Mouse (Mus musculus) midbrain, embryonic 10.5 days (tissue): Measurements from ENCODE around the gene Vwf. TPM values are rescaled to one million over a fixed set of nuclear protein-coding genes. Genes with fewer than 3 reads are reported as not detected.

Source experiments
- DNase-seq: peaks from one replicate; pipeline ENCODE4 v3.0.0-alpha.2; 2017; ENCODE audit warnings: low spot score
- H3K27ac ChIP-seq: fragments of 300-500 bp; sonication (generic); replicated peaks from 2 replicates; pipeline ENCODE4 v1.5.1; 2016; ENCODE audit warnings: mild to moderate bottlenecking
- H3K27me3 ChIP-seq: fragments of 300-500 bp; sonication (generic); 2 replicates; pipeline ENCODE4 v1.6.1; 2016; ENCODE audit warnings: low read depth, mild to moderate bottlenecking; ENCODE audit not compliant: poor library complexity, severe bottlenecking
- H3K36me3 ChIP-seq: fragments of 300-500 bp; sonication (generic); 2 replicates; pipeline ENCODE4 v1.6.1; 2016; ENCODE audit warnings: mild to moderate bottlenecking, moderate library complexity
- H3K4me1 ChIP-seq: fragments of 300-500 bp; sonication (generic); 2 replicates; pipeline ENCODE4 v1.6.1; 2016
- H3K4me3 ChIP-seq: fragments of 300-500 bp; sonication (generic); 2 replicates; pipeline ENCODE4 v1.5.1; 2016; ENCODE audit warnings: mild to moderate bottlenecking, moderate library complexity
- H3K9me3 ChIP-seq: fragments of 300-500 bp; sonication (generic); replicated peaks from 2 replicates; pipeline ENCODE4 v1.6.1; 2016; ENCODE audit warnings: mild to moderate bottlenecking
- WGBS: fragments of 180-500 bp; shearing (Covaris S2); methylation state at CpG from one replicate; pipeline ENCODE4 v1.1.7; 2016; 5-methylcytosine and 5-hydroxymethylcytosine counted together
- polyA plus RNA-seq: library from polyadenylated mRNA; unstranded; fragments of >200 nt; fragmentation: Nextera tagmentation; extraction: Ambion mirVana; gene quantifications from 2 replicates; pipeline ENCODE4 v1.2.1, GENCODE M21; 2016

Gene Vwf
- polyA plus RNA-seq, 1 experiment from 2014 or later = 5.8 TPM

- H3K27me3 ChIP-seq = no peaks in the 10 kb centered on the region
- WGBS = 94% methylated on average over 1 of the region's 1 CpGs
- no peak for DNase-seq
- no peak overlapping the region for H3K4me3 ChIP-seq
- no peak overlapping the region for H3K27ac ChIP-seq
- no peaks in the 10 kb centered on the region for H3K9me3 ChIP-seq
- peaks cover 9% of the 10 kb centered on the region for H3K4me1 ChIP-seq
- no peaks in the 10 kb centered on the region for H3K36me3 ChIP-seq
Observed at GRCm38 (mm10) chr6:125617855-125618254, 71.3 kb downstream of the Vwf start.

GRCm38 (mm10) chr6:125620764-125621163 is 74.2 kb downstream of the Vwf start:
- Histone ChIP-seq H3K36me3 (no peaks in the 10 kb centered on the region), H3K9me3 (no peaks in the 10 kb centered on the region), H3K4me3 (no peak overlapping the region), H3K27me3 (no peaks in the 10 kb centered on the region), H3K27ac (no peak overlapping the region), H3K4me1 (peaks cover 9% of the 10 kb centered on the region)
- peak; percentile 42 for DNase-seq
- 49% methylated on average over 6 of the region's 6 CpGs for WGBS

- Histone ChIP-seq H3K4me1 (peaks cover 9% of the 10 kb centered on the region), H3K27ac (no peak overlapping the region), H3K36me3 (no peaks in the 10 kb centered on the region), H3K27me3 (no peaks in the 10 kb centered on the region), H3K9me3 (no peaks in the 10 kb centered on the region), H3K4me3 (no peak overlapping the region)
- DNase-seq = no peak
- WGBS = 70% methylated on average over 2 of the region's 2 CpGs
Observed at GRCm38 (mm10) chr6:125622434-125622833, 75.9 kb downstream of the Vwf start.

- DNase-seq = no peak
- 74% methylated on average over 4 of the region's 4 CpGs for WGBS
- no peaks in the 10 kb centered on the region for H3K9me3 ChIP-seq
- no peaks in the 10 kb centered on the region for H3K36me3 ChIP-seq
- H3K4me3 ChIP-seq = no peak overlapping the region
- no peaks in the 10 kb centered on the region for H3K27me3 ChIP-seq
- no peak overlapping the region for H3K27ac ChIP-seq
- H3K4me1 ChIP-seq = no peaks in the 10 kb centered on the region
Observed at GRCm38 (mm10) chr6:125640486-125640885, 93.9 kb downstream of the Vwf start.

- Histone ChIP-seq H3K27me3 (no peaks in the 10 kb centered on the region), H3K4me3 (no peak overlapping the region), H3K4me1 (no peaks in the 10 kb centered on the region), H3K36me3 (no peaks in the 10 kb centered on the region), H3K9me3 (no peaks in the 10 kb centered on the region), H3K27ac (no peak overlapping the region)
- WGBS = 95% methylated on average over 8 of the region's 8 CpGs
- DNase-seq = no peak
Observed at GRCm38 (mm10) chr6:125641146-125641545, 94.6 kb downstream of the Vwf start.

- WGBS = 88% methylated on average over 12 of the region's 12 CpGs
- DNase-seq = no peak
- Histone ChIP-seq H3K27ac (no peak overlapping the region), H3K9me3 (no peaks in the 10 kb centered on the region), H3K4me1 (no peaks in the 10 kb centered on the region), H3K27me3 (no peaks in the 10 kb centered on the region), H3K36me3 (no peaks in the 10 kb centered on the region), H3K4me3 (no peak overlapping the region)
Observed at GRCm38 (mm10) chr6:125648964-125649363, 102.4 kb downstream of the Vwf start.

GRCm38 (mm10) chr6:125651335-125651734 is 104.8 kb downstream of the Vwf start:
- Histone ChIP-seq H3K4me1 (no peaks in the 10 kb centered on the region), H3K27ac (no peak overlapping the region), H3K36me3 (no peaks in the 10 kb centered on the region), H3K4me3 (no peak overlapping the region), H3K9me3 (no peaks in the 10 kb centered on the region), H3K27me3 (no peaks in the 10 kb centered on the region)
- 83% methylated on average over 3 of the region's 3 CpGs for WGBS
- no peak for DNase-seq

- Histone ChIP-seq H3K27ac (no peak overlapping the region), H3K36me3 (no peaks in the 10 kb centered on the region), H3K9me3 (no peaks in the 10 kb centered on the region), H3K27me3 (no peaks in the 10 kb centered on the region), H3K4me1 (no peaks in the 10 kb centered on the region), H3K4me3 (no peak overlapping the region)
- DNase-seq = no peak
- WGBS = 90% methylated on average over 1 of the region's 1 CpGs
Observed at GRCm38 (mm10) chr6:125653416-125653815, 106.8 kb downstream of the Vwf start.

GRCm38 (mm10) chr6:125656921-125657320 is 110.3 kb downstream of the Vwf start:
- Histone ChIP-seq H3K36me3 (no peaks in the 10 kb centered on the region), H3K4me1 (no peaks in the 10 kb centered on the region), H3K27ac (no peak overlapping the region), H3K9me3 (no peaks in the 10 kb centered on the region), H3K27me3 (no peaks in the 10 kb centered on the region), H3K4me3 (no peak overlapping the region)
- 92% methylated on average over 13 of the region's 13 CpGs for WGBS
- DNase-seq = no peak

GRCm38 (mm10) chr6:125657966-125658365 is 111.4 kb downstream of the Vwf start:
- WGBS = 88% methylated on average over 5 of the region's 5 CpGs
- Histone ChIP-seq H3K27me3 (no peaks in the 10 kb centered on the region), H3K4me1 (no peaks in the 10 kb centered on the region), H3K9me3 (no peaks in the 10 kb centered on the region), H3K27ac (no peak overlapping the region), H3K36me3 (no peaks in the 10 kb centered on the region), H3K4me3 (no peak overlapping the region)
- no peak for DNase-seq

- H3K27me3 ChIP-seq = no peaks in the 10 kb centered on the region
- no peaks in the 10 kb centered on the region for H3K9me3 ChIP-seq
- peak; percentile 77 for DNase-seq
- H3K27ac ChIP-seq = no peak overlapping the region
- H3K4me1 ChIP-seq = no peaks in the 10 kb centered on the region
- 46% methylated on average over 14 of the region's 14 CpGs for WGBS
- H3K4me3 ChIP-seq = no peak overlapping the region
- H3K36me3 ChIP-seq = no peaks in the 10 kb centered on the region
Observed at GRCm38 (mm10) chr6:125661106-125661877, 114.7 kb downstream of the Vwf start.

GRCm38 (mm10) chr6:125663906-125664305 is 117.3 kb downstream of the Vwf start:
- WGBS = 94% methylated on average over 2 of the region's 2 CpGs
- H3K27me3 ChIP-seq = no peaks in the 10 kb centered on the region
- DNase-seq = no peak
- H3K9me3 ChIP-seq = no peaks in the 10 kb centered on the region
- H3K4me3 ChIP-seq = no peak overlapping the region
- no peaks in the 10 kb centered on the region for H3K4me1 ChIP-seq
- H3K27ac ChIP-seq = no peak overlapping the region
- no peaks in the 10 kb centered on the region for H3K36me3 ChIP-seq

GRCm38 (mm10) chr6:125671835-125672234 is 125.3 kb downstream of the Vwf start:
- H3K9me3 ChIP-seq = no peaks in the 10 kb centered on the region
- DNase-seq = no peak
- H3K27ac ChIP-seq = no peak overlapping the region
- H3K4me3 ChIP-seq = no peak overlapping the region
- no peaks in the 10 kb centered on the region for H3K36me3 ChIP-seq
- H3K4me1 ChIP-seq = no peaks in the 10 kb centered on the region
- no peaks in the 10 kb centered on the region for H3K27me3 ChIP-seq
- WGBS = 86% methylated on average over 3 of the region's 3 CpGs
